Comparison of ENCODE assay signal across 8 mouse cellular contexts in the genomic region with DNA sequence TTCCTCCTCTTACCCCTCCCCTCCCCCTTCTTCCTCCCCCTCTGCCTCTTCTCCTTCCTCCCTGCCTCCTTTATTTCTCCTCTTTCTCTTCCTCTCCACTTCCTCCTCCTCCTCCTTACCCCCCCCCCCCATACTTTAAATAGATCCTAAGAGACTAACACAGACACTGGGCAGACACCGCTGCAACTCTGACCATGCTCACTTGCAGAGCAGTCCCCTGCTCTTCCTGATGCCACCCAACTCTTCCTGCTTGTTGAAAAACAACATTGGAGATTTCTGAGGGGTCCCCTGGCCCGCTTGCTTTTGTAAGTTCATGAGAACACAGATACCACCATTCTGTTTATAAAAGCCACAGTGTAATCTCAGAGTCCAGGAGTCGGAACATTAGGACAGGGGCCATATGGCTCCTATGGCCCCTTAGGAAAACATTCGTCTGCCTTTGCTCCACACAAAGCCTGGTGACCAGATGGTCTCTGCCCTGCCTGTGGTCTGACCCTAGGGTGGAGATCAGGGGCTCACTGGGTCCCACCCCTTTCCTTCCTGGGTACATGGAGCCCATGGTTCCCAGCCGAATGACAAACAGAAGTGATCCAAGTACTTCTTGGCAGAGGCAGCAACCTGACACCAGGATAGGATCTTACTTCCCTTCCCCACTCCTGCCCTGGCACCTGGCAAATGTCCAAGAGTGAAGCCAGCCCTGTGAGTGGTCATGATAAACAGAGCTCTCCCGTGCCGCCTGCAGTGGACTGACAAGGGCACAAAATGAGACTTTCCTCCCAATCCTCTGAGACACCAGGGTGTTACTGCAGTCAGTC.
DNase-seq lines count a peak whose midpoint lies in the region; ATAC-seq lines count a peak whose summit lies in the region.

No protein-coding gene starts in this region.

- DNase-seq in spleen, adult 12 weeks (ENCODE audit: low spot score) = peak; percentile 59
- DNase-seq in spleen, adult 18-20 months = no peak
- peak; percentile 57 for DNase-seq in embryonic facial prominence, embryonic 11.5 days (ENCODE audit: low spot score)
- DNase-seq in heart, postnatal 36 days = peak; percentile 55 to 63
- peak; percentile 63 to 71 for DNase-seq in kidney, postnatal 36 days
- peak; percentile 74 for DNase-seq in mesoderm, embryonic 11.5 days (ENCODE audit: low read depth, low spot score)
- no peak for DNase-seq in layer of hippocampus, postnatal 14 days (ENCODE audit: low spot score in 2 of 2)

- H3K36me3 ChIP-seq in embryonic facial prominence, embryonic 11.5 days (replicated peaks; ENCODE audit: control insufficient read depth, insufficient read depth, low read depth, low read length) = no peaks in the 10 kb centered on the region
- H3K36me3 ChIP-seq in stomach, embryonic 16.5 days (ENCODE audit: control insufficient read depth, insufficient read depth, low read length) = no peaks in the 10 kb centered on the region

- peak; percentile 41; the same call in 1 of the 2 replicates for ATAC-seq in embryonic facial prominence, embryonic 11.5 days (replicated peaks; ENCODE audit: insufficient number of reproducible peaks, low FRiP score, low TSS enrichment, low read depth)
- peak; percentile 61 for ATAC-seq in stomach, embryonic 16.5 days (ENCODE audit: insufficient read depth, low FRiP score)

- H3K9me3 ChIP-seq in embryonic facial prominence, embryonic 11.5 days (replicated peaks; ENCODE audit: control insufficient read depth, low read length) = no peaks in the 10 kb centered on the region
- no peaks in the 10 kb centered on the region for H3K9me3 ChIP-seq in stomach, embryonic 16.5 days (replicated peaks; ENCODE audit: control insufficient read depth, low read length)

- 24% methylated on average over 7 of the region's 7 CpGs for WGBS in embryonic facial prominence, embryonic 11.5 days
- 14% methylated on average over 7 of the region's 7 CpGs for WGBS in stomach, embryonic 16.5 days

- H3K9ac ChIP-seq in embryonic facial prominence, embryonic 11.5 days (replicated peaks; ENCODE audit: low read length) = no peak overlapping the region
- peak overlapping the region; percentile 36; the same call in 1 of the 2 replicates for H3K9ac ChIP-seq in stomach, embryonic 16.5 days (ENCODE audit: low read length)

- peak overlapping the region; percentile 35; the same call in 1 of the 2 replicates for H3K27ac ChIP-seq in embryonic facial prominence, embryonic 11.5 days (replicated peaks; ENCODE audit: low read depth, low read length)
- peak overlapping the region; percentile 85 for H3K27ac ChIP-seq in stomach, embryonic 16.5 days (ENCODE audit: low read length)

- intact Hi-C loops in heart, postnatal 36 days (cut with DNase I) = loop anchor here (2.0 kb wide), 1 partner anchor 122 kb away; the partner anchor contains the start of gene Ets2

- no peak overlapping the region for H3K4me2 ChIP-seq in embryonic facial prominence, embryonic 11.5 days (ENCODE audit: low read depth, low read length)
- H3K4me2 ChIP-seq in stomach, embryonic 16.5 days (ENCODE audit: low read depth, low read length) = peak overlapping the region; percentile 21; the same call in 1 of the 2 replicates

- no peaks in the 10 kb centered on the region; the same call in 1 of the 2 replicates for H3K4me1 ChIP-seq in embryonic facial prominence, embryonic 11.5 days (ENCODE audit: control insufficient read depth, insufficient read depth, low read length)
- peaks cover 18% of the 10 kb centered on the region for H3K4me1 ChIP-seq in stomach, embryonic 16.5 days (ENCODE audit: control insufficient read depth, insufficient read depth, low read length)

- no peaks in the 10 kb centered on the region for H3K27me3 ChIP-seq in embryonic facial prominence, embryonic 11.5 days (ENCODE audit: control insufficient read depth, insufficient read depth, low read length)
- no peaks in the 10 kb centered on the region for H3K27me3 ChIP-seq in stomach, embryonic 16.5 days (ENCODE audit: control insufficient read depth, insufficient read depth, low read length)

- H3K4me3 ChIP-seq in embryonic facial prominence, embryonic 11.5 days (ENCODE audit: low read depth, low read length) = no peak overlapping the region
- H3K4me3 ChIP-seq in stomach, embryonic 16.5 days (replicated peaks; ENCODE audit: low read length) = no peak overlapping the region

Comparison
In these comparisons a context has a peak if more than half of its experiments do, and no peak if none do; other contexts are left out.
1. DNase-seq: peak in spleen, adult 12 weeks (single experiment), embryonic facial prominence, embryonic 11.5 days (single experiment), heart, postnatal 36 days (2 of 2), kidney, postnatal 36 days (2 of 2) and mesoderm, embryonic 11.5 days (single experiment); none in spleen, adult 18-20 months (0 of 2) and layer of hippocampus, postnatal 14 days (0 of 2).